Mouse (Mus musculus) myocyte (in vitro differentiated cells): Measurements from ENCODE around the gene Vdac1.

Experiments
- CEBPB ChIP-seq: IDR thresholded peaks from 2 replicates; pipeline ENCODE4 v1.6.1; 2011; ENCODE audit warnings: mild to moderate bottlenecking, moderate library complexity; ENCODE audit not compliant: poor library complexity, insufficient read depth, severe bottlenecking
- E2F4 ChIP-seq: IDR thresholded peaks from one replicate; pipeline ENCODE4 v1.6.1; 2011; ENCODE audit warnings: mild to moderate bottlenecking, control low read depth, moderate library complexity; ENCODE audit not compliant: insufficient read depth
- MAX ChIP-seq: IDR thresholded peaks from one replicate; pipeline ENCODE4 v1.6.1; 2011; ENCODE audit warnings: low read depth, mild to moderate bottlenecking, control low read depth
- MYOD1 ChIP-seq, 3 experiments: IDR thresholded peaks; one replicate each; pipeline ENCODE4 v1.6.1; 2011; ENCODE audit warnings: control low read depth in 2 of 3, low read depth in 2 of 3, mild to moderate bottlenecking in 2 of 3, moderate library complexity in 1 of 3; ENCODE audit not compliant: insufficient read length in 2 of 3, control insufficient read depth in 1 of 3
- POLR2A ChIP-seq: IDR thresholded peaks from one replicate; pipeline ENCODE4 v1.6.1; 2011; ENCODE audit warnings: low read depth, mild to moderate bottlenecking, control low read depth, moderate library complexity; ENCODE audit not compliant: insufficient read length
- POLR2AphosphoS2 ChIP-seq: IDR thresholded peaks from one replicate; pipeline ENCODE4 v1.6.1; 2011; ENCODE audit warnings: low read depth, control low read depth; ENCODE audit not compliant: insufficient read length
- SRF ChIP-seq: IDR thresholded peaks from one replicate; pipeline ENCODE4 v1.6.1; 2011; ENCODE audit warnings: low read depth; ENCODE audit not compliant: control insufficient read depth, insufficient read length
- TCF12 ChIP-seq: IDR thresholded peaks from one replicate; pipeline ENCODE4 v1.6.1; 2011; ENCODE audit warnings: mild to moderate bottlenecking, control low read depth; ENCODE audit not compliant: poor library complexity, insufficient read depth, severe bottlenecking
- TCF3 ChIP-seq: IDR thresholded peaks from one replicate; pipeline ENCODE4 v1.6.1; 2011; ENCODE audit warnings: low read depth, control low read depth; ENCODE audit not compliant: insufficient read length
- USF1 ChIP-seq: IDR thresholded peaks from one replicate; pipeline ENCODE4 v1.6.1; 2011; ENCODE audit warnings: low read depth, mild to moderate bottlenecking, control low read depth, moderate library complexity

DNA sequence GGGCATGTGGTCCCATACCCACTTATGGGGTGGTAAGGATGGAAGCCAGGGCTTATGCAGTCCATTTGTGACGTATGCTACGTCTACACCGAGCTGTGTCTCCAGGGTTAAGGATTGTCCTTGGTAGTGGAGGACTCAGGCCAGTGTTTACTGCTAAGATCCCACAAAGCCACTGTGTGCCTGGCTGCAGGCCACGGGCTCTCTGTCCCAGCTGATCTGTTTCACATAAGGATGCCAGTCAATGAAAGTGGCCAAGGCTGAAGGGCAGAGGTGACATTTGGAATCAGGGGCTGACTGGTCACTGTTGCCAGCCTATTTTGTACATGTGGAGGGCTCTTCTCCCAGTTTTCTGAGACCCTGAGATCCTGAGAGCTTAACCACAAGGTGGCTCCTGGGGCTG lies 16.9 kb downstream of the Vdac1 start:
- TF ChIP-seq POLR2A = no peak
- no peak for TF ChIP-seq CEBPB
- no peak for TF ChIP-seq MAX
- TF ChIP-seq TCF12 = no peak
- no peak for TF ChIP-seq USF1
- TF ChIP-seq SRF = no peak
- no peak for TF ChIP-seq TCF3
- peak; percentile 16 for TF ChIP-seq POLR2AphosphoS2
- TF ChIP-seq E2F4 = no peak
- no peak for TF ChIP-seq MYOD1 (IDR thresholded peaks at IDR 0.05; ENCODE audit: control insufficient read depth in 1 of 3, insufficient read length in 2 of 3, low read depth in 2 of 3)
